Comparison of ENCODE assay signal across 28 mouse cellular contexts in the genomic region with DNA sequence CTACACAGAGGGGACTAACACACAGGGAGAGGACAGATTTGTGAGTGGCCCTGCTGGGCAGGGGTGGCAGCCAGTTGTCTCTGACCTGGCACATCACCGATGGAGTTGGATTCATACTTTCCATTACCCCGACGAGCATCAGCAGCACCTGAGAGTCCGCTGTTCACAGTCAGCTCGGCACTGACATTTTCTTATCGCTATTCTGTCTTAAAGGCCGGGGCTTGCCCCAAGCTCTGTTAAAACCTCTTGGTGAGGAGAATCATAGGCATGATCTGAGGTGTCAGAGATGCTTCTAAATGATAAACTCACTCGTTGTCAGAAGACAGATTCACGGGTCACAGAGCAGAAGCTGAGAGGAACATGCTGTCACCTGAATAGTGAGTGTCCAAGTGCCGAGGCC. TPM values are rescaled to one million over a fixed set of nuclear protein-coding genes. Genes with fewer than 3 reads are reported as not detected.
"Had no signal": no experiment of that assay in that cellular context is flagged by ENCODE, and none has a peak within 500 bp of the region (broad histone marks: within the 10 kb centered on the region; RNA-seq: fewer than 3 reads in every experiment).

No protein-coding gene starts in this region.

- DNase-seq: kidney, adult 8-10 months; kidney, postnatal 10 days; kidney, postnatal 36 days; layer of hippocampus, postnatal 36 days; left cerebral cortex, postnatal 4 days; liver, postnatal 0 days; lung, embryonic 14.5 days; retina, postnatal 1 day; right cerebral cortex, postnatal 25 days; spleen, adult 18-20 months; thymus, postnatal 14 days had no signal

- H3K27me3 ChIP-seq: kidney, embryonic 15.5 days; limb, embryonic 12.5 days; limb, embryonic 15.5 days; midbrain, embryonic 12.5 days; midbrain, embryonic 15.5 days; neural tube, embryonic 13.5 days; stomach, embryonic 15.5 days had no signal

- H3K27ac ChIP-seq: kidney, embryonic 15.5 days; left cerebral cortex, adult 2 months; limb, embryonic 12.5 days; limb, embryonic 15.5 days; liver, embryonic 14.5 days; macrophage; midbrain, embryonic 12.5 days; midbrain, embryonic 15.5 days; neural tube, embryonic 13.5 days; stomach, embryonic 15.5 days had no signal

- H3K4me1 ChIP-seq: kidney, embryonic 15.5 days; limb, embryonic 12.5 days; limb, embryonic 15.5 days; midbrain, embryonic 12.5 days; midbrain, embryonic 15.5 days; neural tube, embryonic 13.5 days; stomach, embryonic 15.5 days had no signal

- ATAC-seq: liver, postnatal 0 days; lung, postnatal 0 days; midbrain, embryonic 15.5 days had no signal

- H3K36me3 ChIP-seq: kidney, embryonic 15.5 days; limb, embryonic 12.5 days; limb, embryonic 15.5 days; midbrain, embryonic 12.5 days; midbrain, embryonic 15.5 days; neural tube, embryonic 13.5 days; stomach, embryonic 15.5 days had no signal

- H3K4me2 ChIP-seq: kidney, embryonic 15.5 days; limb, embryonic 12.5 days; limb, embryonic 15.5 days; liver, embryonic 11.5 days; lung, embryonic 14.5 days; midbrain, embryonic 12.5 days; midbrain, embryonic 15.5 days; neural tube, embryonic 13.5 days; stomach, embryonic 15.5 days had no signal

- H3K9me3 ChIP-seq: kidney, embryonic 15.5 days; limb, embryonic 15.5 days; midbrain, embryonic 12.5 days; midbrain, embryonic 15.5 days; neural tube, embryonic 13.5 days; stomach, embryonic 15.5 days had no signal

- H3K4me3 ChIP-seq: kidney, embryonic 15.5 days; left cerebral cortex, adult 2 months; limb, embryonic 12.5 days; limb, embryonic 15.5 days; midbrain, embryonic 12.5 days; midbrain, embryonic 15.5 days; neural tube, embryonic 13.5 days; stomach, embryonic 15.5 days had no signal

- H3K9ac ChIP-seq: kidney, embryonic 15.5 days; limb, embryonic 12.5 days; limb, embryonic 15.5 days; liver, embryonic 14.5 days; liver, postnatal 0 days; lung, embryonic 14.5 days; midbrain, embryonic 12.5 days; midbrain, embryonic 15.5 days; neural tube, embryonic 13.5 days; stomach, embryonic 15.5 days had no signal

RNA-seq across cellular contexts. Expression of gene Ccr8, which starts 0.8 kb away (rescaled TPM):
- total RNA-seq: layer of hippocampus, adult 8-10 months; layer of hippocampus, postnatal 10 days; layer of hippocampus, postnatal 36 days; left cerebral cortex, adult 2 months; left cerebral cortex, postnatal 10 days; left cerebral cortex, postnatal 4 days; megakaryocyte, adult 5-6 weeks; neutrophil, adult 5-6 weeks had no signal
- polyA plus RNA-seq: kidney, embryonic 15.5 days; limb, embryonic 12.5 days; liver, embryonic 11.5 days; liver, embryonic 14.5 days; liver, postnatal 0 days; macrophage; midbrain, embryonic 12.5 days; midbrain, embryonic 15.5 days; neural tube, embryonic 13.5 days had no signal

RNA-seq across cellular contexts. Expression of gene Mobp, which starts 58.4 kb away (rescaled TPM):
- total RNA-seq: megakaryocyte, adult 5-6 weeks; neutrophil, adult 5-6 weeks had no signal
- polyA plus RNA-seq: kidney, embryonic 15.5 days; limb, embryonic 12.5 days; liver, embryonic 11.5 days; liver, postnatal 0 days; lung, embryonic 14.5 days; lung, postnatal 0 days; macrophage; midbrain, embryonic 15.5 days had no signal
